In genomic region chr6:94071676-94072075, GRCm38 (mm10) we compare ENCODE assay signal across 22 mouse cellular contexts.
DNase-seq lines count a peak whose midpoint lies in the region; ATAC-seq and TF ChIP-seq lines count a peak whose summit lies in the region.
"Had no signal": no experiment of that assay in that cellular context is flagged by ENCODE, and none has a peak within 500 bp of the region (broad histone marks: within the 10 kb centered on the region; RNA-seq: fewer than 3 reads in every experiment).

No protein-coding gene starts in this region.

- no peak for TF ChIP-seq CTCF in lung, embryonic 14.5 days (IDR thresholded peaks at IDR 0.05; ENCODE audit: low read depth)

- no peak overlapping the region for H3K4me3 ChIP-seq in lung, embryonic 14.5 days (ENCODE audit: low read depth, low read length)
- H3K4me3 ChIP-seq: embryonic facial prominence, embryonic 13.5 days; embryonic facial prominence, embryonic 15.5 days; erythroblast, embryonic 14.5 days; forebrain, embryonic 10.5 days; forebrain, embryonic 12.5 days had no signal

- peak; percentile 85 for ATAC-seq in lung, embryonic 14.5 days (ENCODE audit: insufficient read depth)
- ATAC-seq: forebrain, embryonic 14.5 days; forebrain, embryonic 16.5 days had no signal

- DNase-seq in lung, embryonic 14.5 days = peak; percentile 76
- no peak for DNase-seq in lung, postnatal 10 days
- DNase-seq in forelimb bud, embryonic 11.5 days (ENCODE audit: low read depth, low spot score) = peak; percentile 45
- peak; percentile 29 for DNase-seq in mesoderm, embryonic 11.5 days (ENCODE audit: low read depth, low spot score)
- DNase-seq in ovary, postnatal 14 days (ENCODE audit: low spot score) = no peak
- DNase-seq: adrenal gland, adult 2 months; adrenal gland, postnatal 10 days; adrenal gland, postnatal 25 days; cerebellum, adult 11 months; cerebellum, adult 18-20 months; cerebellum, adult 8-10 months; cerebellum, adult 9-11 months; cerebellum, postnatal 14 days; cerebellum, postnatal 36 days; embryo, embryonic 11 days had no signal

- no peaks in the 10 kb centered on the region for H3K9me3 ChIP-seq in lung, embryonic 14.5 days (ENCODE audit: low read depth, low read length)
- H3K9me3 ChIP-seq: embryonic facial prominence, embryonic 13.5 days; embryonic facial prominence, embryonic 15.5 days; forebrain, embryonic 10.5 days; forebrain, embryonic 12.5 days had no signal

- H3K9ac ChIP-seq in lung, embryonic 14.5 days = no peak overlapping the region
- H3K9ac ChIP-seq: embryonic facial prominence, embryonic 13.5 days; embryonic facial prominence, embryonic 15.5 days; forebrain, embryonic 12.5 days had no signal

- H3K4me1 ChIP-seq in lung, embryonic 14.5 days (ENCODE audit: insufficient read depth) = peaks cover 14% of the 10 kb centered on the region; the same call in 1 of the 2 replicates

- H3K27me3 ChIP-seq in lung, embryonic 14.5 days (ENCODE audit: insufficient read depth, low read length) = no peaks in the 10 kb centered on the region
- H3K27me3 ChIP-seq: embryonic facial prominence, embryonic 13.5 days; embryonic facial prominence, embryonic 15.5 days; forebrain, embryonic 12.5 days had no signal

- H3K36me3 ChIP-seq in lung, embryonic 14.5 days (ENCODE audit: insufficient read depth) = no peaks in the 10 kb centered on the region
- H3K36me3 ChIP-seq: embryonic facial prominence, embryonic 13.5 days; embryonic facial prominence, embryonic 15.5 days; forebrain, embryonic 10.5 days; forebrain, embryonic 12.5 days had no signal

- WGBS in lung, embryonic 14.5 days = 25% methylated on average over 5 of the region's 5 CpGs

- no peak overlapping the region for H3K4me2 ChIP-seq in lung, embryonic 14.5 days
- H3K4me2 ChIP-seq: embryonic facial prominence, embryonic 13.5 days; embryonic facial prominence, embryonic 15.5 days; forebrain, embryonic 12.5 days had no signal

- no peak overlapping the region for H3K27ac ChIP-seq in lung, embryonic 14.5 days (ENCODE audit: low read depth)
- H3K27ac ChIP-seq: embryonic facial prominence, embryonic 13.5 days; embryonic facial prominence, embryonic 15.5 days; forebrain, embryonic 10.5 days; forebrain, embryonic 12.5 days had no signal

Comparison
In these comparisons a context has a peak if more than half of its experiments do, and no peak if none do; other contexts are left out.
1. DNase-seq: peak in lung, embryonic 14.5 days (single experiment), forelimb bud, embryonic 11.5 days (single experiment) and mesoderm, embryonic 11.5 days (single experiment); none in lung, postnatal 10 days (single experiment) and ovary, postnatal 14 days (single experiment).